Mouse (Mus musculus) forebrain, postnatal 0 days (tissue): ENCODE results near the gene Smim12. TPM values are rescaled to one million over a fixed set of nuclear protein-coding genes. Genes with fewer than 3 reads are reported as not detected.

Experiments
- ATAC-seq: fragments of 200-750 bp; cut with Nextera tagmentation; 2 replicates; pipeline ENCODE4 v1.8.0; 2017; ENCODE audit warnings: mild to moderate bottlenecking, moderate library complexity
- DNase-seq: peaks from one replicate; pipeline ENCODE4 v3.0.0-alpha.2; 2015
- H3K27ac ChIP-seq: fragments of 300-500 bp; sonication (generic); 2 replicates; pipeline ENCODE4 v1.5.1; 2014; ENCODE audit warnings: low read depth, mild to moderate bottlenecking, antibody characterized with exemption, low read length, moderate library complexity, mixed read lengths
- H3K27me3 ChIP-seq: fragments of 300-500 bp; sonication (generic); 2 replicates; pipeline ENCODE4 v1.6.1; 2014; ENCODE audit warnings: mild to moderate bottlenecking, low read length, mixed read lengths; ENCODE audit not compliant: insufficient read depth
- H3K36me3 ChIP-seq: fragments of 300-500 bp; sonication (generic); 2 replicates; pipeline ENCODE4 v1.6.1; 2014; ENCODE audit warnings: mild to moderate bottlenecking, moderate library complexity; ENCODE audit not compliant: insufficient read depth
- H3K4me1 ChIP-seq: fragments of 300-500 bp; sonication (generic); 2 replicates; pipeline ENCODE4 v1.6.1; 2014; ENCODE audit warnings: antibody characterized with exemption; ENCODE audit not compliant: insufficient read depth
- H3K4me2 ChIP-seq: fragments of 300-500 bp; sonication (generic); 2 replicates; pipeline ENCODE4 v1.6.1; 2014; ENCODE audit warnings: low read depth, mild to moderate bottlenecking, moderate library complexity
- H3K4me3 ChIP-seq: fragments of 300-500 bp; sonication (generic); 2 replicates; pipeline ENCODE4 v1.5.1; 2014; ENCODE audit warnings: low read depth, low read length, mixed read lengths
- H3K9ac ChIP-seq: fragments of 300-500 bp; sonication (generic); 2 replicates; pipeline ENCODE4 v1.6.1; 2014; ENCODE audit warnings: mild to moderate bottlenecking
- H3K9me3 ChIP-seq: fragments of 300-500 bp; sonication (generic); 2 replicates; pipeline ENCODE4 v1.6.1; 2016; ENCODE audit warnings: low read length
- CTCF ChIP-seq: sonication (generic); IDR thresholded peaks from 2 replicates; pipeline ENCODE4 v1.5.1; 2016; ENCODE audit warnings: antibody characterized with exemption, control low read depth, low read depth
- WGBS: fragments of 180-500 bp; shearing (Covaris S2); extraction: QIAGEN DNeasy Blood & Tissue Kit; methylation state at CpG from one replicate; pipeline ENCODE4 v1.1.7; 2014; 5-methylcytosine and 5-hydroxymethylcytosine counted together
- polyA plus RNA-seq: library from polyadenylated mRNA; unstranded; fragments of >200 nt; fragmentation: Nextera tagmentation; extraction: Ambion mirVana; gene quantifications from 2 replicates; pipeline ENCODE4 v1.2.1, GENCODE M21; 2015
- total RNA-seq: library from RNA; depleted of rRNA; stranded (reverse); fragments of >200 nt; gene quantifications from 2 replicates; pipeline ENCODE4 v1.2.3, GENCODE M21; 2014

The Smim12 gene
- total and polyA plus RNA-seq, 2 experiments from 2014 or later = 30.2 to 61.4 TPM

- TF ChIP-seq CTCF = no peak
- H3K36me3 ChIP-seq = 0 out of 2 replicates have a peak, but pooled peaks cover 3% of the 10 kb centered on the region
- no peaks in the 10 kb centered on the region for H3K4me1 ChIP-seq
- DNase-seq (no peak), ATAC-seq (no peak)
- H3K27me3 ChIP-seq = no peaks in the 10 kb centered on the region
- no peak overlapping the region for H3K27ac ChIP-seq
- no peak overlapping the region for H3K9ac ChIP-seq
- 94% methylated on average over 1 of the region's 1 CpGs for WGBS
- no peak overlapping the region for H3K4me2 ChIP-seq
- no peaks in the 10 kb centered on the region for H3K9me3 ChIP-seq
- no peak overlapping the region for H3K4me3 ChIP-seq
These were observed 40.5 kb upstream of the Smim12 start for GRCm38 (mm10) chr4:127203081-127203480.

GRCm38 (mm10) chr4:127211318-127211717 lies 32.3 kb upstream of the Smim12 start:
- Histone ChIP-seq H3K4me3 (no peak overlapping the region), H3K9ac (no peak overlapping the region), H3K27ac (no peak overlapping the region), H3K4me2 (no peak overlapping the region), H3K36me3 (peaks cover 5% of the 10 kb centered on the region; the same call in 1 of the 2 replicates), H3K27me3 (no peaks in the 10 kb centered on the region), H3K4me1 (no peaks in the 10 kb centered on the region), H3K9me3 (no peaks in the 10 kb centered on the region)
- 77% methylated on average over 9 of the region's 9 CpGs for WGBS
- ATAC-seq (no peak), DNase-seq (no peak)
- no peak for TF ChIP-seq CTCF

- no peak overlapping the region for H3K9ac ChIP-seq
- no peak overlapping the region for H3K27ac ChIP-seq
- H3K9me3 ChIP-seq = no peaks in the 10 kb centered on the region
- WGBS = 19% methylated on average over 28 of the region's 28 CpGs
- no peaks in the 10 kb centered on the region for H3K4me1 ChIP-seq
- H3K27me3 ChIP-seq = no peaks in the 10 kb centered on the region
- H3K4me3 ChIP-seq = no peak overlapping the region
- no peak overlapping the region for H3K4me2 ChIP-seq
- TF ChIP-seq CTCF = no peak
- peaks cover 5% of the 10 kb centered on the region; the same call in 1 of the 2 replicates for H3K36me3 ChIP-seq
- no peak for ATAC-seq
- DNase-seq = no peak
These were observed 29.1 kb upstream of the Smim12 start for GRCm38 (mm10) chr4:127214510-127214909.

GRCm38 (mm10) chr4:127215103-127215502 lies 28.5 kb upstream of the Smim12 start:
- Histone ChIP-seq H3K27ac (no peak overlapping the region), H3K4me3 (no peak overlapping the region), H3K36me3 (peaks cover 5% of the 10 kb centered on the region; the same call in 1 of the 2 replicates), H3K9ac (no peak overlapping the region), H3K4me1 (no peaks in the 10 kb centered on the region), H3K9me3 (no peaks in the 10 kb centered on the region), H3K4me2 (no peak overlapping the region), H3K27me3 (no peaks in the 10 kb centered on the region)
- ATAC-seq = no peak
- no peak for DNase-seq
- TF ChIP-seq CTCF = peak; percentile 55
- WGBS = 65% methylated on average over 11 of the region's 11 CpGs

GRCm38 (mm10) chr4:127215799-127216198 lies 27.8 kb upstream of the Smim12 start:
- no peak for ATAC-seq
- Histone ChIP-seq H3K27ac (no peak overlapping the region), H3K36me3 (peaks cover 2% of the 10 kb centered on the region; the same call in 1 of the 2 replicates), H3K4me1 (no peaks in the 10 kb centered on the region), H3K9ac (no peak overlapping the region), H3K27me3 (no peaks in the 10 kb centered on the region), H3K4me2 (no peak overlapping the region), H3K9me3 (0 out of 2 replicates have a peak, but pooled peaks cover 3% of the 10 kb centered on the region), H3K4me3 (no peak overlapping the region)
- DNase-seq = no peak
- TF ChIP-seq CTCF = no peak
- WGBS = 52% methylated on average over 5 of the region's 9 CpGs

- no peak overlapping the region for H3K4me3 ChIP-seq
- no peak overlapping the region for H3K4me2 ChIP-seq
- H3K4me1 ChIP-seq = no peaks in the 10 kb centered on the region
- 49% methylated on average over 4 of the region's 4 CpGs for WGBS
- no peak for TF ChIP-seq CTCF
- H3K36me3 ChIP-seq = no peaks in the 10 kb centered on the region; the same call in 1 of the 2 replicates
- no peak for DNase-seq
- no peak for ATAC-seq
- no peak overlapping the region for H3K9ac ChIP-seq
- no peak overlapping the region for H3K27ac ChIP-seq
- 0 out of 2 replicates have a peak, but pooled peaks cover 3% of the 10 kb centered on the region for H3K9me3 ChIP-seq
- H3K27me3 ChIP-seq = no peaks in the 10 kb centered on the region
These were observed 27.3 kb upstream of the Smim12 start for GRCm38 (mm10) chr4:127216251-127216651.

- no peak for TF ChIP-seq CTCF
- 48% methylated on average over 11 of the region's 11 CpGs for WGBS
- Histone ChIP-seq H3K9ac (no peak overlapping the region), H3K9me3 (0 out of 2 replicates have a peak, but pooled peaks cover 3% of the 10 kb centered on the region), H3K4me3 (no peak overlapping the region), H3K36me3 (no peaks in the 10 kb centered on the region; the same call in 1 of the 2 replicates), H3K4me2 (no peak overlapping the region), H3K27me3 (no peaks in the 10 kb centered on the region), H3K27ac (no peak overlapping the region), H3K4me1 (no peaks in the 10 kb centered on the region)
- ATAC-seq (no peak), DNase-seq (no peak)
These were observed 26.5 kb upstream of the Smim12 start for GRCm38 (mm10) chr4:127217048-127217447.

- Histone ChIP-seq H3K4me2 (no peak overlapping the region), H3K4me3 (no peak overlapping the region), H3K27me3 (no peaks in the 10 kb centered on the region), H3K9ac (no peak overlapping the region), H3K27ac (no peak overlapping the region), H3K4me1 (0 out of 2 replicates have a peak, but pooled peaks cover 3% of the 10 kb centered on the region), H3K36me3 (no peaks in the 10 kb centered on the region), H3K9me3 (0 out of 2 replicates have a peak, but pooled peaks cover 3% of the 10 kb centered on the region)
- ATAC-seq (no peak), DNase-seq (no peak)
- 38% methylated on average over 10 of the region's 10 CpGs for WGBS
- TF ChIP-seq CTCF = no peak
These were observed 20.3 kb upstream of the Smim12 start for GRCm38 (mm10) chr4:127223291-127223690.
